Mouse (Mus musculus): ENCODE data around the gene Ccdc181. TPM values are rescaled to one million over a fixed set of nuclear protein-coding genes. Genes with fewer than 3 reads are reported as not detected.

The Ccdc181 gene
- total RNA-seq, 2 experiments from 2014 or later: 18.7 to 19.8 TPM

DNA sequence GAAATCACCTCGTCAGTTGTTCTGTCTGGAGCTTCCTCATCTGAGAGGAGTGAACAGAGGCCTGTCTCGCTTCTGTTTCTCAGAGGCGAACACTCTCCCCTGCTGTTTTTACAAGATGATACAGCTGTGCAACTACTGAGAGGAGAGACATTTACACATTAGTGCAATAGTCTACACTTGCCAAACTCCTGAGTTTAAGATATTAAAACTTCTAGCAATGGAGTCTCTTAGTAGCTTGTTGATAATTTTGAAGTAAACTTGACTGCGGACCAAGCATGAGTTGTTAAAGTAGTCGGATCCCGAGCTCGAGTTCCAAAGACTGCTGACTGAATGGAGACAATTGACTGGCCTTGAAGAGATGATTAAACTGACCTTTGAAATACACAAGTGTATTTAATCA lies 52.4 kb downstream of the Ccdc181 start:
- DNase-seq (ENCODE audit: low spot score in 2 of 2): no peak

DNA sequence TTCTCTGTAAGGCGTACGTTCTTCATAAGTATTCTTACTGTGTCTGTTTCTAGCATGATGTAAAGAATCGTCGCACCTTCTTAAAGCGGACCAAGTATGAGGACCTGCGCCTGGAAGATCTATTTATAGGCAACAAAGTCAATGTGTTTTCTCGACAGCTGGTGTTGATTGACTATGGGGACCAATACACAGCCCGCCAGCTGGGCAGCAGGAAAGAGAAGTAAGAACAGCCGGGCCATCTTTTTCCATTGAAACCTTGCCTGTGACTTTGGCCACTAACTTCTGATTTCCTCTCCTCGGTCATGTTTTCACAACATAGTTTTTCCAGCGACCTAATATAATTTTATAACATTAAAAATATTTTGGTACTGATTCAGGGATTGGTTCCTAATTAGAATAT lies 57.2 kb downstream of the Ccdc181 start:
- DNase-seq (ENCODE audit: low spot score in 2 of 2): no peak

DNA sequence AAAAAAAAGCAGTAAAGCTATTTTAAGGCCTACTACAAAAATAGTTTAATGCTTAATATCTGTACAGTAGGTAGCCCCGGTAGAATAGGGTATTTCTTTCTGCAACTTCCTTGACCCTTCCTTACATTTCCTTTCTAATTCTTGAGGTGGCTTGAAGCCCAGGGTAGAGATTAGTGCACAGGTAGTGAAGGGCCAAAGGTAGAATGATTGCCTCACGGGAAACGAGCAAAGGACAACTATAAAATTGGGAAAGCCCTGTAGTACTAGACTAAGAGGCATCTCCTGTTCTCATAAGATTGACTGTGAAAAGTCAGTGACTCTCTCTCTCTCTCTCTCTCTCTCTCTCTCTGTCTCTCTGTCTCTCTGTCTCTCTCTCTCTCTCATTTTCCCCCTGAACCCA lies 60.0 kb downstream of the Ccdc181 start:
- no peak for DNase-seq (ENCODE audit: low spot score in 2 of 2)

GRCm38 (mm10) chr1:164335846-164336245 lies 60.5 kb downstream of the Ccdc181 start:
- DNase-seq (ENCODE audit: low spot score in 2 of 2): no peak

Other genes starting within 250 kb of the Ccdc181 start
- gene Sele, start 227.4 kb upstream of the Ccdc181 start, total RNA-seq (2021): under 1 TPM in 1 of 2 experiments, not detected in 1; 0.12 TPM
- gene Sell, start 213.6 kb upstream of the Ccdc181 start, total RNA-seq (2021): not detected
- not detected for gene Selp, start 160.3 kb upstream of the Ccdc181 start, total RNA-seq (2021)
- gene F5, start 123.7 kb upstream of the Ccdc181 start, total RNA-seq (2021): 1 to 10 TPM in 1 of 2 experiments, under 1 TPM in 1; 0.55 to 4.6 TPM
- 10 to 100 TPM in 1 of 2 experiments, 1 to 10 TPM in 1; 9.8 to 10.8 TPM for gene Slc19a2, start 26.5 kb upstream of the Ccdc181 start, total RNA-seq (2021)
- gene Nme7, start 28.5 kb downstream of the Ccdc181 start, total RNA-seq (2021): 10 to 100 TPM; 17.0 to 21.9 TPM
- 10 to 100 TPM; 27.6 to 29.2 TPM for gene Blzf1, start 31.9 kb downstream of the Ccdc181 start, total RNA-seq (2021)
- 1,000 to 10,000 TPM; 1,876 to 1,908 TPM for gene Atp1b1, start 182.8 kb downstream of the Ccdc181 start, total RNA-seq (2021)

All from layer of hippocampus, postnatal 14 days (tissue).